Mouse (Mus musculus): ENCODE data around the gene Fam53b. TPM values are rescaled to one million over a fixed set of nuclear protein-coding genes. Genes with fewer than 3 reads are reported as not detected.

Gene Fam53b
- polyA plus RNA-seq, 1 experiment from 2014 or later, result 25.5 TPM

DNA sequence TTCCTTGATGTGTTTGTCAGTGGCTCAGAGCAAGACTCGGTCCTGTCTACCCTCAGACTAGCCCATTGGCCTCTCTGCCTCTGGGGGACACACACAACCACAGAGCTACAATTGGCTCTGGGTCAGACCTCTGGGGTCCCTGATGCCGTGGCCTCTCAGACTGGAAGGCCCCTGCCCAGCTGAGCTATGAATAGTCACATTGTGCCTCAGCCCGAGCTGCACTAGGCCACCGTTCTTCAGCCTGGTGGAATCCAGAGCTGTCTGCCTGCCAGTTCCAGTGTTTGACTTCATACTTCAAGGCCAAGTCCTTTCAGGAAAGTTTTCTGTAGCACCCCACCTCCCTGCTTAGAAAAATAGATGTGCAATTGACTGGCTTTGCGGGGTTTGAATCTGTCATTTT lies 125.0 kb downstream of the Fam53b start:
- peaks cover 26% of the 10 kb centered on the region for H3K4me1 ChIP-seq (replicated peaks)
- H3K9me3 ChIP-seq (replicated peaks), result no peaks in the 10 kb centered on the region
- 62% methylated on average over 5 of the region's 5 CpGs for WGBS (ENCODE audit: insufficient replicate concordance)
- H3K27me3 ChIP-seq, result no peaks in the 10 kb centered on the region
- H3K9ac ChIP-seq, result no peak overlapping the region
- no peaks in the 10 kb centered on the region for H3K36me3 ChIP-seq (replicated peaks)
- no peak for ATAC-seq (ENCODE audit: insufficient read depth)
- no peak overlapping the region for H3K27ac ChIP-seq (replicated peaks)
- no peak overlapping the region for H3K4me2 ChIP-seq
- no peak overlapping the region for H3K4me3 ChIP-seq (replicated peaks)

DNA sequence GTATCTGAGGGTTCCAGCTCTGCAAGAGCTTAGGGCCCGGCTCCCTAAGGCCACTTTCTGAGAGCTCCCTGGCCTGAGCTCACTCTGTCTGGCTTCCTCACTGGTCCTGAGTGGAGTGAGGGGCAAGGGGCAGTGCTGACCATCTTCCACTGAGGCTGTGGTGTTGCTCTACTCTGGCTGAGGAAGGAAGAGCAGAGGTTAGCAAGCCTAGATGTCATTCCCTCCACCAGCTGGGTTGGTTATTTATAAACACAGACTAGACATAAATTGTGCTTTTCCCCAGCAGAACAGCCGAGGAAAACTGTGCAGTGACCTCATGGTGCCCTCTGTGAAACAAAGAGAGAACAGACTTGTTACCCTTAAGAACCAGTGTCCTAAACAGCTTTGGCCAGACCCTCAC lies 125.8 kb downstream of the Fam53b start:
- H3K27me3 ChIP-seq, result no peaks in the 10 kb centered on the region
- H3K4me1 ChIP-seq (replicated peaks), result peaks cover 26% of the 10 kb centered on the region
- 37% methylated on average over 2 of the region's 2 CpGs for WGBS (ENCODE audit: insufficient replicate concordance)
- no peaks in the 10 kb centered on the region for H3K9me3 ChIP-seq (replicated peaks)
- H3K27ac ChIP-seq (replicated peaks), result no peak overlapping the region
- H3K4me3 ChIP-seq (replicated peaks), result no peak overlapping the region
- H3K36me3 ChIP-seq (replicated peaks), result no peaks in the 10 kb centered on the region
- no peak overlapping the region for H3K9ac ChIP-seq
- no peak for ATAC-seq (ENCODE audit: insufficient read depth)
- H3K4me2 ChIP-seq, result no peak overlapping the region

DNA sequence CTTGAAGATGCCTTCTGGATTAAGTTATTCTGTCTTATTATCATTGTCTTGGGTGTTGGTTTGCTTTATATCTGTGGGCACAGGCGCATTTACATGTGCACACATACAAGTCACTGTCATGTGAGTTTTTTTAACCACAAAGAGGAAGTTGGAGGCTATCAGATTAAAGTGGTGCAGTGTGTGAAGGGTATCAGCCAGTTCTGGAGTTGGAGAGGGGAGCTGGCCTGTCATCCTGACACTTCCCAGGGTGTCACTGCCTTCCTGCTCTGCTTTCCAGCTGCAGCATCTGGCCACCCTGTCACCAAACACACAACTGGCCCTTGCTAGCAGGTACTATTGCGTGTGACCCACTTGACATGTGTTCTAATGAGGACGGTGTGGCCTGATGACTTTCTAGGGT lies 127.2 kb downstream of the Fam53b start:
- Histone ChIP-seq H3K36me3 (replicated peaks) (no peaks in the 10 kb centered on the region), H3K27me3 (no peaks in the 10 kb centered on the region), H3K9ac (no peak overlapping the region), H3K4me2 (no peak overlapping the region), H3K4me1 (replicated peaks) (peaks cover 26% of the 10 kb centered on the region), H3K27ac (replicated peaks) (no peak overlapping the region), H3K9me3 (replicated peaks) (no peaks in the 10 kb centered on the region), H3K4me3 (replicated peaks) (no peak overlapping the region)
- 21% methylated on average over 3 of the region's 3 CpGs for WGBS (ENCODE audit: insufficient replicate concordance)
- 0 out of 2 replicates have a peak, but pooled peaks have one; percentile 25 for ATAC-seq (ENCODE audit: insufficient read depth)

DNA sequence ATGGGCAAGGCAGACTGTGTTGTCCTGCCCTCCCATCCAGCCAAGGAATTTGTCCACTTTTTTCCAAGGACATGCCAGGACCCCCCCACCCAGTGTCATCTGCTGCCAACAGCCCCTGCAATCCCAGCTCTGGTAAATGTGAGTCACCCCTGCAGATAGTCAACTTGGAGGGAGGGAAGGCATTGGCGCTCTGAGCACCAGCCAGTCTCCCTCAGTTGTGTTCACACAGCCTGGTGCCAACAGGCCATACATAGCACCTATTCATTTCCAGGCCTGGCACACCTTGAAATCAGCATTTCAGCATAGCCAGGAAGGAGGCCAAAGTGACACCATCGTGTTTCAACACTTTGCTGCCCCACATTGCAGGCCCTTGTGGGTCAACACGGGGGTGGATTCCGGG lies 129.8 kb downstream of the Fam53b start:
- Histone ChIP-seq H3K27me3 (no peaks in the 10 kb centered on the region), H3K36me3 (replicated peaks) (no peaks in the 10 kb centered on the region), H3K4me1 (replicated peaks) (peaks cover 32% of the 10 kb centered on the region), H3K4me2 (no peak overlapping the region), H3K9me3 (replicated peaks) (no peaks in the 10 kb centered on the region), H3K4me3 (replicated peaks) (no peak overlapping the region), H3K9ac (no peak overlapping the region), H3K27ac (replicated peaks) (no peak overlapping the region)
- 68% methylated on average over 4 of the region's 4 CpGs for WGBS (ENCODE audit: insufficient replicate concordance)
- no peak for ATAC-seq (ENCODE audit: insufficient read depth)

DNA sequence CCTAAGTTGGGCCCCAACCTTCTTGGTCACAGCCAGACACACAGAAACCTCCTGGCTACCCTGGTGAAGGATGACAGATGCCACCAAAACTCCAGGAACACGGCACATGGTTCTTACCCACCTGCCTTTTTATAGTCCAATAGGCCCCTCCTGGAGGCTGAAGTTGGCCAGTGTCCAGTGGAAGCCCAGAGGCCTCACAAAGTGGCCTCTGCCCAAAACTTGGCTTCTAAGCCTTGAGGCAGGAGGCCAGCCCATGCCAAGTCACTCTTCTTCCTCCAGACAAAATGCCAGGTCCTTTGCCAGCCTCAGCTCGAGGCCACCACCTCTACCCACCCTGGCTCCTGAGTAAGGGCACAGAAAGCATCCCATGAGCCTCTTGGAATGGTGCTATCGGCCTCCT lies 130.8 kb downstream of the Fam53b start:
- H3K36me3 ChIP-seq (replicated peaks), result no peaks in the 10 kb centered on the region
- H3K27me3 ChIP-seq, result no peaks in the 10 kb centered on the region
- no peak overlapping the region for H3K27ac ChIP-seq (replicated peaks)
- H3K9ac ChIP-seq, result no peak overlapping the region
- H3K4me3 ChIP-seq (replicated peaks), result no peak overlapping the region
- no peaks in the 10 kb centered on the region for H3K9me3 ChIP-seq (replicated peaks)
- H3K4me2 ChIP-seq, result no peak overlapping the region
- peaks cover 27% of the 10 kb centered on the region for H3K4me1 ChIP-seq (replicated peaks)
- 55% methylated on average over 3 of the region's 3 CpGs for WGBS (ENCODE audit: insufficient replicate concordance)
- no peak for ATAC-seq (ENCODE audit: insufficient read depth)

DNA sequence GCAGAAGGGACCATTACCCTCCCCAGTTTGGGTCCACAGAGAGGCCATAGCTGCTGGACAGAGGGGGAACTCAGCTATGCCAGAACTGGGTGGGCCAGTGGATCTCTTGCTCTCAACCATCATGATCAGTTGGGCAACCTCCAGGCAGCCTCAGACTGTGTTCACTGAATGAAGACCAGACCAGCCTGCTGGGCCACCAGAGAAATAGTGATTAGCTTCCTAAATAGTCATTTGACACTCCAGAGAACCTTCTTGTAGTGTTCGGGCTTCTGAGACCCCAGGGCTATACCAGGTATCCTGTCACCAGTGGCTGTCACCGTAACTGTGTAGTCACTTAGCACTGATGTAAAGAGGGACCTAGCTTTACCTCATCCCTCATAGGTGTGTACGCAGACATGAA lies 131.3 kb downstream of the Fam53b start:
- Histone ChIP-seq H3K9ac (no peak overlapping the region), H3K4me3 (replicated peaks) (no peak overlapping the region), H3K4me2 (no peak overlapping the region), H3K9me3 (replicated peaks) (no peaks in the 10 kb centered on the region), H3K27me3 (no peaks in the 10 kb centered on the region), H3K4me1 (replicated peaks) (peaks cover 23% of the 10 kb centered on the region), H3K36me3 (replicated peaks) (no peaks in the 10 kb centered on the region), H3K27ac (replicated peaks) (no peak overlapping the region)
- no peak for ATAC-seq (ENCODE audit: insufficient read depth)
- 63% methylated on average over 3 of the region's 3 CpGs for WGBS (ENCODE audit: insufficient replicate concordance)

DNA sequence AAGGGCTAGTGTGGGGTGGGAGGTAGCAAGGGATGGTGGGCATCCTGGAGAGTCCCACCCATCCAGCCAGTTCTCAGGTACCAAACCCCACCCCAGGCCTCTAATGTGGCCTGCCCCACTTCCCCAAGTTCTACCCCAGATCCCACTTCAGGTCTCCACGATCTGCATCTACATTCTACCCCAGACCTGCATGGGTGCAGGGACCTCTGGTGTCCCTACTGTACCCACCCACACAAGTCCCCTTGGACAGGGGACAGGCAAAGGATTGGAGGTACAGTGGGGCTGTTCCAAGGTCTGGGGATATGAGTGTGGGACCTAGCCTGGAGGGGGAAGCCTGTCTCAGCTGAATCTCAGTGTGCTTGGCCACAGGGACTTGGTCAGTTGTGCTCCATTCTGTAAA lies 131.9 kb downstream of the Fam53b start:
- no peak overlapping the region for H3K27ac ChIP-seq (replicated peaks)
- no peak overlapping the region for H3K4me2 ChIP-seq
- peaks cover 18% of the 10 kb centered on the region for H3K4me1 ChIP-seq (replicated peaks)
- H3K4me3 ChIP-seq (replicated peaks), result no peak overlapping the region
- no peaks in the 10 kb centered on the region for H3K36me3 ChIP-seq (replicated peaks)
- H3K27me3 ChIP-seq, result no peaks in the 10 kb centered on the region
- no peaks in the 10 kb centered on the region for H3K9me3 ChIP-seq (replicated peaks)
- 80% methylated on average over 1 of the region's 1 CpGs for WGBS (ENCODE audit: insufficient replicate concordance)
- no peak overlapping the region for H3K9ac ChIP-seq
- no peak for ATAC-seq (ENCODE audit: insufficient read depth)

DNA sequence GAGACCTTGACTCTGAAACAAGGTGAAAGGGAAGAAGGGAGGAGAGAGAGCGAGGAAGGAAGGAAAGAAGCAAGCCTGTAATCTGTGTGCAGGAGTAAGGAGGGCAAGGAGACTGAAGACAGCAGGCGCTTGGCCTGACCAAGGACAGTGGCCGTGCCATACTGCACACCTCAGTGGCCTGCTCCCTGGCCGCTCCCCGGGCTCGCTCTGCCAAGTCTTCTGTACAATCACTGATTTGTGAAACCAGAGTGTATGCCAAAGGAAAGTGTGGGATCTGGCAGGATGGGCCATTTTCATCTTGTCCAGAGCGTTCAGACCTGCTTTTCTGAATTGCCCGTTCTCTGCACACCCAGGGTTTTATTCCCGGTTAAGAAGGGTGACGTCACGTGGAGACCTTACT lies 132.4 kb downstream of the Fam53b start:
- no peak overlapping the region for H3K4me3 ChIP-seq (replicated peaks)
- H3K27ac ChIP-seq (replicated peaks), result no peak overlapping the region
- ATAC-seq (ENCODE audit: insufficient read depth), result no peak
- no peaks in the 10 kb centered on the region for H3K36me3 ChIP-seq (replicated peaks)
- no peak overlapping the region for H3K4me2 ChIP-seq
- H3K4me1 ChIP-seq (replicated peaks), result peaks cover 13% of the 10 kb centered on the region; the same call in 1 of the 2 replicates
- H3K9ac ChIP-seq, result no peak overlapping the region
- H3K27me3 ChIP-seq, result no peaks in the 10 kb centered on the region
- WGBS (ENCODE audit: insufficient replicate concordance), result 78% methylated on average over 11 of the region's 11 CpGs
- no peaks in the 10 kb centered on the region for H3K9me3 ChIP-seq (replicated peaks)

DNA sequence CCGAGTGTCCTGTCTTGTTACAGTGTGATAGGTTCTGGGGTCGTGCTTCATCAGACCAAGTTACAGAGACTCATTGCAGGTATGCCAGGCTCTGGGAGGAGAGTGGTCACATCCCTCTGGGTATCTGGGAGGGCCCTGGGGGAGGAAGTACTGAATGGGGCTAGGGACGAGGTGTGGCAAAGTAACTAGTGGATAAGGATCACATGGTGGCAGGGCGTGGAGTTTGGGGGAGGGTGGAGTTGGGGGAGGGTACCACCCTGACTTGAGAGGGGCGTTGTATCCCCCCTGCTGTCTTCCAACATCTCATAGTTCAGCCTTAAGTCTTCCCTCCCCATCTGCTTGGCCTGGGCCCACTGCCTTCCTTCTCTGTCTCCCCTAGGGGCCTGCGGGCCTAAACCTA lies 134.1 kb downstream of the Fam53b start:
- H3K27me3 ChIP-seq, result no peaks in the 10 kb centered on the region
- no peak for ATAC-seq (ENCODE audit: insufficient read depth)
- H3K9me3 ChIP-seq (replicated peaks), result no peaks in the 10 kb centered on the region
- no peak overlapping the region for H3K4me2 ChIP-seq
- WGBS (ENCODE audit: insufficient replicate concordance), result 29% methylated on average over 6 of the region's 6 CpGs
- no peak overlapping the region for H3K9ac ChIP-seq
- no peak overlapping the region for H3K27ac ChIP-seq (replicated peaks)
- peaks cover 9% of the 10 kb centered on the region; the same call in 1 of the 2 replicates for H3K4me1 ChIP-seq (replicated peaks)
- no peaks in the 10 kb centered on the region for H3K36me3 ChIP-seq (replicated peaks)
- H3K4me3 ChIP-seq (replicated peaks), result no peak overlapping the region

DNA sequence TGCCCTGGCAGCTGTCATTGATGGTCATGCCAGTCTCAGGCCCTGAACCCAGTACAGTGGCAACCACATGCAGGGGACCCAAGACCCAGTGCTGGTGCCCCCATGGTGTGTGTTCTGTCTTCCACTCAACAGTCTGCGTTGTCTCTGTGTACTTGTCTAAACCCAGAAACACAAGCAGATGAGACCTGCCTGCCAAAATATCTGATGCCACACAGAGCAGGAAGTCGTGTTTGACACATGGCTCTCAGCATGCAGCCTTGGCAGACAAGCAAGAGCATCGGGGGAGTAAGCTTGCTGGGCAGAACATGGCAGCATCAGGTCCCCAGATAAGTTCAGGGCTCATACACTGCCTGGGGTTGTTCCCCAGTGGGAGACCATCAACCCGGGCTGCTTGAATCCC lies 134.6 kb downstream of the Fam53b start:
- no peak overlapping the region for H3K27ac ChIP-seq (replicated peaks)
- no peak overlapping the region for H3K4me2 ChIP-seq
- WGBS (ENCODE audit: insufficient replicate concordance), result 39% methylated on average over 4 of the region's 4 CpGs
- H3K9me3 ChIP-seq (replicated peaks), result no peaks in the 10 kb centered on the region
- H3K4me1 ChIP-seq (replicated peaks), result peaks cover 9% of the 10 kb centered on the region; the same call in 1 of the 2 replicates
- H3K36me3 ChIP-seq (replicated peaks), result no peaks in the 10 kb centered on the region
- H3K27me3 ChIP-seq, result no peaks in the 10 kb centered on the region
- no peak overlapping the region for H3K9ac ChIP-seq
- no peak overlapping the region for H3K4me3 ChIP-seq (replicated peaks)
- ATAC-seq (ENCODE audit: insufficient read depth), result no peak

DNA sequence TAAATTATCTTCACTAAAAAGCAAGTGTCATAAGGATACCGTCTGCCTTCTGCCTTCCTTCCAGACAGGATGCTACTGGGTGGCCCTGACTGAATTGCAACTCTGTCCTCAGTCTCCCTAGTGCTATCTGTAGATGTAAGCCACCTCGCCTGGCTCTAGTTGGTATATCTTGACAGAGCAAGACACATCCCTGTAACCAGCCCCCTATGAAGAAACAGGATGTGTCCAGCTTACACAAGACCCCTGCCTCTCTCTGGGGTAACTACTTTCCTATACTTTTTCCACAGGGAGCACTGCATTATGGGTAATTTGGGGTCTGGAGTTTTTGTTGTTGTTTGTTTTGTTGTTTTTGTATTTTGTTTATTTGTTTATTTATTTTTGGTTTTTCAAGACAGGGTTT lies 137.8 kb downstream of the Fam53b start:
- WGBS (ENCODE audit: insufficient replicate concordance), result 50% methylated on average over 2 of the region's 2 CpGs
- H3K36me3 ChIP-seq (replicated peaks), result no peaks in the 10 kb centered on the region

DNA sequence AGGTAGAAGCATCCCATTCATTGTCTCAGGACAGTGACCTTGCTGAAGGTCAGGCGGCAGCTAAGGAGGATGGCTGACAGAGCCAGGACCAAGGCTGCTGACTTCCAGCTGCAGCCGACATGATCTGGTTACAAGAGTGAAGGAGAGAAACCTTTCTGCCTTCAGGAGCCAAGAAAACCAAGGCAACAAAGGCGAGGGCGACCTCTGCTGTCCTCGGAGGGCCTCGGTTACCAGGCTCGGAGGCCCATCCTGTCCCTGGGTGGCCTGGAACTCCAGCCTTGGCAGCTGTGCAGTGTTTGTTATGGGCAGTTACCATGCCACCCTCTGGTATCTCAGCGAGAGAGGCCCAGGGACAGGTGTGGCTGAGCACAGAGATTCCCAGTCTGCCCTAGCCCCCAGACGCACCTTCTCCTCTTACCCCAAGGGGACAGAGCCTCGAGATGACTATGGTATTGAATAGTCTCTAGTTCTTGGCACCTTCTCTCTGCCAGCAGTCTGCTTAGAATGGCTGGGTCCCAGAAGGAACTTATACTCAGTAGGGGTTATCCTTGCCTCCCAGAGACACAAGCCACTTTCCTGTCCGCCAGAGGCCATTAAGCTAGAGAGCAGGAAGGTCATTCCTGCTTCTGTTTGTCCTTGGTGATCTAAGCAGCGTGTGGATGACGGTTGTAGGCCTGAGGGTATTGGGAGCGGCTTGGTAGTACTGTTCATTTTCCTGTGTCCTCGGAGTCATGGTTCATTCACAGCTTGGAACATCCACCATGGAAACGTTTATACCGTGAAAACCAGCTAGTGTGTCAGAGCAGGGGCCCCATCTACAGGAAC lies 139.5 kb downstream of the Fam53b start:
- Histone ChIP-seq H3K27ac (replicated peaks) (no peak overlapping the region), H3K4me1 (replicated peaks) (peaks cover 15% of the 10 kb centered on the region), H3K9ac (no peak overlapping the region), H3K27me3 (no peaks in the 10 kb centered on the region), H3K4me2 (no peak overlapping the region), H3K4me3 (replicated peaks) (no peak overlapping the region), H3K9me3 (replicated peaks) (no peaks in the 10 kb centered on the region), H3K36me3 (replicated peaks) (no peaks in the 10 kb centered on the region)
- no peak for ATAC-seq (ENCODE audit: insufficient read depth)
- 66% methylated on average over 17 of the region's 17 CpGs for WGBS (ENCODE audit: insufficient replicate concordance)

More for the DNA sequence above, 137.8 kb downstream of the Fam53b start:
- peaks cover 17% of the 10 kb centered on the region for H3K4me1 ChIP-seq (replicated peaks)
- H3K4me3 ChIP-seq (replicated peaks), result no peak overlapping the region
- H3K9me3 ChIP-seq (replicated peaks), result no peaks in the 10 kb centered on the region
- H3K9ac ChIP-seq, result no peak overlapping the region
- H3K27me3 ChIP-seq, result no peaks in the 10 kb centered on the region
- no peak overlapping the region for H3K4me2 ChIP-seq
- no peak overlapping the region for H3K27ac ChIP-seq (replicated peaks)
- ATAC-seq (ENCODE audit: insufficient read depth), result no peak

All from liver, embryonic 15.5 days (tissue).